Mouse (Mus musculus) liver, postnatal 0 days (tissue): ENCODE data around the gene Hrasls5. TPM values are rescaled to one million over a fixed set of nuclear protein-coding genes. Genes with fewer than 3 reads are reported as not detected.
A peak's percentile ranks its signal among the peaks of the same experiment; 100 is the strongest.

ENCODE experiments used
- ATAC-seq: fragments of 200-750 bp; cut with Nextera tagmentation; 2 replicates; pipeline ENCODE4 v1.8.0; 2017; ENCODE audit warnings: mild to moderate bottlenecking, moderate library complexity
- DNase-seq: peaks from one replicate; pipeline ENCODE4 v3.0.0-alpha.2; 2016
- H3K27ac ChIP-seq: fragments of 300-500 bp; sonication (generic); 2 replicates; pipeline ENCODE4 v1.5.1; 2014; ENCODE audit warnings: antibody characterized with exemption, moderate library complexity, mild to moderate bottlenecking, low read depth
- H3K27me3 ChIP-seq: fragments of 300-500 bp; sonication (generic); 2 replicates; pipeline ENCODE4 v1.6.1; 2014; ENCODE audit warnings: low read length, control low read depth, mixed read lengths; ENCODE audit not compliant: insufficient read depth
- H3K36me3 ChIP-seq: fragments of 300-500 bp; sonication (generic); replicated peaks from 2 replicates; pipeline ENCODE4 v1.6.1; 2014; ENCODE audit warnings: mild to moderate bottlenecking, control low read depth, low read length, moderate library complexity, mixed read lengths; ENCODE audit not compliant: insufficient read depth
- H3K4me1 ChIP-seq: fragments of 300-500 bp; sonication (generic); 2 replicates; pipeline ENCODE4 v1.6.1; 2014; ENCODE audit warnings: antibody characterized with exemption, mild to moderate bottlenecking, control low read depth; ENCODE audit not compliant: insufficient read depth
- H3K4me2 ChIP-seq: fragments of 300-500 bp; sonication (generic); 2 replicates; pipeline ENCODE4 v1.6.1; 2014; ENCODE audit warnings: low read depth, mild to moderate bottlenecking, low read length, moderate library complexity, mixed read lengths
- H3K4me3 ChIP-seq: fragments of 300-500 bp; sonication (generic); 2 replicates; pipeline ENCODE4 v1.5.1; 2014; ENCODE audit warnings: low read depth, low read length
- H3K9ac ChIP-seq: fragments of 300-500 bp; sonication (generic); replicated peaks from 2 replicates; pipeline ENCODE4 v1.6.1; 2014; ENCODE audit warnings: mild to moderate bottlenecking, moderate library complexity
- H3K9me3 ChIP-seq: fragments of 300-500 bp; sonication (generic); 2 replicates; pipeline ENCODE4 v1.6.1; 2016; ENCODE audit warnings: mild to moderate bottlenecking, control low read depth, low read length, mixed read lengths
- CTCF ChIP-seq: sonication (generic); IDR thresholded peaks from 2 replicates; pipeline ENCODE4 v1.5.1; 2016; ENCODE audit warnings: antibody characterized with exemption, low read depth
- EP300 ChIP-seq: IDR thresholded peaks from 2 replicates; pipeline ENCODE4 v1.6.1; 2016; ENCODE audit warnings: antibody characterized with exemption, low read depth, mild to moderate bottlenecking
- WGBS: fragments of 180-500 bp; shearing (Covaris S2); extraction: QIAGEN DNeasy Blood & Tissue Kit; methylation state at CpG from one replicate; pipeline ENCODE4 v1.1.7; 2014; ENCODE audit not compliant: insufficient replicate concordance; 5-methylcytosine and 5-hydroxymethylcytosine counted together
- polyA plus RNA-seq: library from polyadenylated mRNA; unstranded; fragments of >200 nt; fragmentation: Nextera tagmentation; extraction: Ambion mirVana; gene quantifications from 2 replicates; pipeline ENCODE4 v1.2.1, GENCODE M21; 2015

Hrasls5 gene
- not detected in 2 replicates for polyA plus RNA-seq

DNA sequence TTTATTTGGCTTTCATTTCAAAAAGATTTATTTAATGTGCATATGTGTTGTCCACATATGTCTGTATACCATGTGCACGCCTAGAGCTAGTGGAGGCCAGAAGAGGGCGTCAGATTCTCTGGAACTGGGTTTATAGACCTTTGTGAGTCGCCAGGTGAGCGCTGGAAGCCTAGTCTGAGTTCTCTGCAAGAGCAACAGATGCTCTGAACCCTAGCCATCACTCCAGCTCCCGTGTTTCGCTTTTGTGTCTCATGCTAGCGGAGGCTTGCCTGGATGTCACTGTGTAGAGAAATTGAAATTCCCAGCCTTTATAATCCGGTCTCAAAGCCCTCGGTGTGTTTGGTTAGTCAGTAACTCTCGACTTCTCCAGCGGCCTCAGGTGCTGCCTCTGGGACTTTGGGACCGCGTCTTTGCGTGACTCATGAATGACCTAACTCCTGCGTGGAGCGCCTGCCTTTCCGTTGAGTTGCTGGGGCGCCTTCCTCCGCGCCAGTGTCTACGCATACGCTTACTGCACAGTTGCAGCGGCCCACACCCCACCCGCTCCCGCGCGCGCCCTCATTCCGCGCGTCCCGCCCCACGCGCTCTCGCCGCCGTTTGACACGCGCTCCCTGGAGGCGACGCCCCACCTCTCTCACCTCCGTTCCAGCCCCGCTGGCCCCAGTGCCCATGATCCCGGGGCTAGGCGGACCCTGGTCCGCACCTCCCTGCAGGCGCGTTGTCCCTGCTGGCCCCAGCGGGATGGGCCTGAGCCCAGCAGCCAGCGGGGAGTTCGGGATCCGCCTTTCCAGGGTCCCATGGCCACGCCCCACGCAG, at the start of gene Hrasls5:
TSS of gene Hrasls5 (plus strand) at position 600 of the 816 bp plus-strand sequence.
- Histone ChIP-seq H3K4me2 (peak within 1 kb of the TSS; percentile 62), H3K27me3 (peaks cover 18% of the 10 kb centered on the region), H3K4me1 (peaks cover 7% of the 10 kb centered on the region), H3K27ac (no peak within 1 kb of the TSS), H3K9me3 (no peaks in the 10 kb centered on the region), H3K36me3 (no peaks in the 10 kb centered on the region), H3K4me3 (peak within 1 kb of the TSS; percentile 32), H3K9ac (no peak within 1 kb of the TSS)
- 0 out of 2 replicates have a peak, but pooled peaks have one; percentile 10 for ATAC-seq
- no peak for DNase-seq
- TF ChIP-seq EP300, result no peak
- TF ChIP-seq CTCF, result no peak
- WGBS, result 6% methylated on average over 54 of the region's 54 CpGs

DNA sequence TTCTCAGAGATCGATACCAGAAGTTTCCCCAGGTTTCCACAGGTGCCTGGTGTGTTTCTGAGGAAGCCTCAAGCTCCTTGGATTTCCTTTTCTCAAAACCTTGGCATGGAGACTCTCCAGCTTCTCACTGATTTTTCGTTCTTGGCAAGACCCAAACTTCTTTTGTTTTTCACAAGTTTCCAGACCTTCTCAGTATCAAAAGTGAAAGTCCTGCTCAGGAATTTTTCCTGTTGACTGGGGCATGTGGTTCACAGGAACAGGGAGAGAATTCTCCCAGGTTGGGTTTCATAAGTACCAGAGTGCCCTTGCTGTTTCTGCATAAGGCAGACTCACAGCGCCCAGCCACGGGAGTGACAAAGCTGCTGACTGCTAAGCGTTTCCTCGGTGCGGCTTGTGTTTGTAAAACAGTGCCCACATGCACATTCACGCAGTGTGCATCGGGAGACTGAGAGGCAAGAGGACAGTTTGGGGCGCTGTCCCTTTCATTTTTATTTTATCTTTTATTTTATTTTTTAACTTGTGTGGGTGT, 49.7 kb upstream of the Hrasls5 start:
- Histone ChIP-seq H3K27ac (no peak overlapping the region), H3K4me3 (no peak overlapping the region), H3K4me2 (no peak overlapping the region), H3K36me3 (no peaks in the 10 kb centered on the region), H3K27me3 (no peaks in the 10 kb centered on the region), H3K9me3 (no peaks in the 10 kb centered on the region), H3K4me1 (peaks cover 4% of the 10 kb centered on the region; the same call in 1 of the 2 replicates), H3K9ac (no peak overlapping the region)
- TF ChIP-seq EP300 (no peak), CTCF (no peak)
- ATAC-seq (no peak), DNase-seq (no peak)
- 80% methylated on average over 10 of the region's 10 CpGs for WGBS

DNA sequence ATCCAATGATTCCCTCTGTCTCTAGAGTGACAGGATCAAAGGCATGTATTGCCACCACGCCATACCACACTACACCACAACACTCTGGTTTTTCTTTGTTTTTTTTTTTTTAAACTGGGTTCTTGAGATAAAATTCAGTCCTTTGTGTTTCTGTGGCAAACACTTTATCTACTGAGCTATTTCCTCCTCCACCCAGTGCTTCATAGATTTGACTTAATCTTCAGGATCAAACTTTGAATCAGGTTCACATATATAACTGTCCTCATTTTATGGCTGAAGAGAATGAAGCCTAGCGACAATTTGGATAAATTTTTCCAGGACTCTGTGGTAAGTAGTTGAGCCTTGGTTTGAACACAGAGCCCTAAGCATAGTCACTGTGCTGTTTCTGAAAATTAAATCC, 48.7 kb upstream of the Hrasls5 start:
- no peaks in the 10 kb centered on the region for H3K9me3 ChIP-seq
- DNase-seq, result no peak
- H3K4me1 ChIP-seq, result no peaks in the 10 kb centered on the region; the same call in 1 of the 2 replicates
- no peaks in the 10 kb centered on the region for H3K36me3 ChIP-seq
- H3K4me2 ChIP-seq, result no peak overlapping the region
- no peak overlapping the region for H3K9ac ChIP-seq
- ATAC-seq, result no peak
- H3K27me3 ChIP-seq, result no peaks in the 10 kb centered on the region
- WGBS, result 66% methylated on average over 2 of the region's 2 CpGs
- no peak overlapping the region for H3K27ac ChIP-seq
- no peak overlapping the region for H3K4me3 ChIP-seq
- TF ChIP-seq EP300 (no peak), CTCF (no peak)

DNA sequence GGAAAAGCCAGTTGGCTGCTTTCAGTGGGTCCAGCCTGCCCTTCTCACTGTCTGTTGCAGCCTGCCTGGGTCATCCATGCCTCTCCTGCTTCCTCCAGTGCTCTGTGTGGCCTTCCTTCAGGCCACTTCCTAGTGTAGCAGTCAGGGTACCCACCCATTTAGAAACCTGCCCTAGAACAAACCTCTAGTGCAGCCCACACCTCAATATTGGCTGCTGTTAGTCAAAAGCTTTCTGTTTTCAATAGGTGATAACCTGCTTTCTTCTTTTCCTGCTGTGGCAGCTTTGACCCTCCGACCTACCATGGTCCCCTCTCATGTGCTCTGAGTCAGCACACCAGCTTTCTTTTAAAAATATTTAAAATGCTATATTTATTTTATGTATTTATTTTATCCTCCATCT, 47.9 kb upstream of the Hrasls5 start:
- TF ChIP-seq EP300 (no peak), CTCF (no peak)
- no peaks in the 10 kb centered on the region for H3K9me3 ChIP-seq
- no peak overlapping the region for H3K27ac ChIP-seq
- no peak overlapping the region for H3K4me2 ChIP-seq
- H3K9ac ChIP-seq, result no peak overlapping the region
- no peaks in the 10 kb centered on the region for H3K4me1 ChIP-seq
- no peaks in the 10 kb centered on the region for H3K27me3 ChIP-seq
- no peaks in the 10 kb centered on the region for H3K36me3 ChIP-seq
- WGBS, result 68% methylated on average over 1 of the region's 1 CpGs
- no peak for DNase-seq
- H3K4me3 ChIP-seq, result no peak overlapping the region
- ATAC-seq, result no peak

DNA sequence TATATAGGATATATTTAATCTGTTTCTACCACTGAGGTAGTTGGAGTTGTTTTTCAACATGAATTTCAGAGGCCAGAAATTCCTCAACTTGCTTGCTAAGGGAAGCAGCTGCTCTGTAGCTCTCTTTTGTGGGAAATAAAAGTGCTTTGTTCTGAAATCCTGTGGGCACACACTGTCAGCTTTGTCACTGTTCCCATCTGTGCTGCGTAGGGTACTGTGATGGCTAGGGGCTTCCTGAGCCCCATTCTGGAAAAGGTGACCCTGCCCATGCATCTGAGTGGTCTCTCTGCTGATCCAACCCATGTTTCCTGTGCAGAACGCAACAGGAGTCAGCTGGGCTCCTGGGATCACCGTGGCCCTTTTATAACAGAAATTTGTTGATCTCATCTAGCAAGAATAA, 45.5 kb upstream of the Hrasls5 start:
- Histone ChIP-seq H3K36me3 (no peaks in the 10 kb centered on the region), H3K9me3 (no peaks in the 10 kb centered on the region), H3K4me2 (no peak overlapping the region), H3K27ac (no peak overlapping the region), H3K4me3 (no peak overlapping the region), H3K9ac (no peak overlapping the region), H3K27me3 (no peaks in the 10 kb centered on the region), H3K4me1 (no peaks in the 10 kb centered on the region)
- no peak for ATAC-seq
- WGBS, result 79% methylated on average over 3 of the region's 3 CpGs
- no peak for DNase-seq
- TF ChIP-seq EP300 (no peak), CTCF (no peak)

DNA sequence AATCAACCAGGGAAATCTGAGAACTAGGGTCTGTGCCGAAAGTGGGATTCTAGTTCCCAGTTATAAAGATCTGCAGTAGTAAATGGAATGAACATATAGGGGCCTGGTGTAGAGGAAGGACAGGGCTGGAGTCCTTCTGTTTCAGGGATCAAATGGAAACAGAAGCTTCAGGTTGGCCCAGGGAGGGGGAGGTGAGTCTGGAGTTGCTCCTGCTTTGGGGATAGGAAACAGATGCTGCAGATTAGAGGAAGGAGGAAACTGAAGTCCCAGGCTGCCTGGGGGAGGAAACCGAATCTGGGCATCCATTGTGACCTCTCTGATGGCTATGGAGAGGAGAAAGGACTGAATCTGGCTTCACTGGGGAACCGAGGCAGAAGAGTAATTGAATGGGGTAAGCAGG, 44.0 kb upstream of the Hrasls5 start:
- no peak for ATAC-seq
- no peak overlapping the region for H3K4me2 ChIP-seq
- H3K9me3 ChIP-seq, result no peaks in the 10 kb centered on the region
- DNase-seq, result no peak
- no peak for TF ChIP-seq EP300
- no peak for TF ChIP-seq CTCF
- H3K9ac ChIP-seq, result no peak overlapping the region
- no peak overlapping the region for H3K4me3 ChIP-seq
- H3K4me1 ChIP-seq, result no peaks in the 10 kb centered on the region
- WGBS, result 36% methylated on average over 3 of the region's 3 CpGs
- H3K36me3 ChIP-seq, result no peaks in the 10 kb centered on the region
- H3K27me3 ChIP-seq, result no peaks in the 10 kb centered on the region
- H3K27ac ChIP-seq, result no peak overlapping the region
